8 mouse cellular contexts compared by ENCODE assay signal in genomic region chr11:69059357-69059974, GRCm38 (mm10). TPM values are rescaled to one million over a fixed set of nuclear protein-coding genes. Genes with fewer than 3 reads are reported as not detected.
A peak's percentile ranks its signal among the peaks of the same experiment; 100 is the strongest.
DNase-seq lines count a peak whose midpoint lies in the region; ATAC-seq and TF ChIP-seq lines count a peak whose summit lies in the region.

Borcs6 (plus strand) TSS chr11:69059717.

- H3K27me3 ChIP-seq in heart, embryonic 11.5 days (ENCODE audit: control insufficient read depth, insufficient read depth, low read length), result no peaks in the 10 kb centered on the region
- no peaks in the 10 kb centered on the region for H3K27me3 ChIP-seq in kidney, postnatal 0 days (ENCODE audit: insufficient read depth, low read length)
- no peaks in the 10 kb centered on the region for H3K27me3 ChIP-seq in liver, embryonic 11.5 days (replicated peaks; ENCODE audit: control insufficient read depth, insufficient read depth, low read length)
- no peaks in the 10 kb centered on the region for H3K27me3 ChIP-seq in stomach, embryonic 14.5 days (ENCODE audit: control insufficient read depth, insufficient read depth, low read length)

- TF ChIP-seq CTCF in kidney, postnatal 0 days (IDR thresholded peaks at IDR 0.05; ENCODE audit: low read depth), result no peak

- under 1% methylated on average over 62 of the region's 64 CpGs for WGBS in heart, embryonic 11.5 days (ENCODE audit: insufficient replicate concordance)
- WGBS in kidney, postnatal 0 days, result under 1% methylated on average over 64 of the region's 64 CpGs
- under 1% methylated on average over 64 of the region's 64 CpGs for WGBS in liver, embryonic 11.5 days
- under 1% methylated on average over 62 of the region's 64 CpGs for WGBS in stomach, embryonic 14.5 days

- peak within 1 kb of the TSS; percentile 98 for H3K4me2 ChIP-seq in heart, embryonic 11.5 days
- peak within 1 kb of the TSS; percentile 96 for H3K4me2 ChIP-seq in kidney, postnatal 0 days (ENCODE audit: low read length)
- peak within 1 kb of the TSS; percentile 98 for H3K4me2 ChIP-seq in liver, embryonic 11.5 days
- peak within 1 kb of the TSS; percentile 94 for H3K4me2 ChIP-seq in stomach, embryonic 14.5 days (replicated peaks; ENCODE audit: low read depth, low read length)

- peak within 1 kb of the TSS; percentile 84 for H3K4me3 ChIP-seq in heart, embryonic 11.5 days (ENCODE audit: low read depth, low read length)
- H3K4me3 ChIP-seq in kidney, postnatal 0 days (replicated peaks; ENCODE audit: low read depth, low read length), result peak within 1 kb of the TSS; percentile 82
- H3K4me3 ChIP-seq in liver, embryonic 11.5 days (ENCODE audit: low read depth, low read length), result peak within 1 kb of the TSS; percentile 70
- H3K4me3 ChIP-seq in stomach, embryonic 14.5 days (ENCODE audit: low read depth, low read length), result peak within 1 kb of the TSS; percentile 88

- peak; percentile 90 to 91 for DNase-seq in B cell, adult 2 months
- DNase-seq in brain, adult 2 months (ENCODE audit: low read depth, low spot score), result peak; percentile 100
- peak; percentile 99 for DNase-seq in kidney, postnatal 0 days (ENCODE audit: low spot score)
- peak; percentile 90 for DNase-seq in liver, embryonic 11.5 days (ENCODE audit: low spot score)
- peak; percentile 95 for DNase-seq in naive thymus-derived CD4-positive, alpha-beta T cell, adult 2 months (ENCODE audit: low read depth)

- no peaks in the 10 kb centered on the region for H3K36me3 ChIP-seq in heart, embryonic 11.5 days (ENCODE audit: control insufficient read depth, insufficient read depth, low read length)
- H3K36me3 ChIP-seq in kidney, postnatal 0 days (ENCODE audit: insufficient read depth, low read length), result no peaks in the 10 kb centered on the region
- H3K36me3 ChIP-seq in liver, embryonic 11.5 days (ENCODE audit: control insufficient read depth, insufficient read depth, low read length), result no peaks in the 10 kb centered on the region
- no peaks in the 10 kb centered on the region for H3K36me3 ChIP-seq in stomach, embryonic 14.5 days (ENCODE audit: control insufficient read depth, insufficient read depth, low read length)

- ATAC-seq in erythroblast, adult 5-6 weeks (replicated peaks; ENCODE audit: low FRiP score, poor library complexity, severe bottlenecking), result peak; percentile 81
- peak; percentile 86 for ATAC-seq in heart, embryonic 11.5 days (replicated peaks; ENCODE audit: insufficient number of reproducible peaks, low FRiP score, low TSS enrichment)
- ATAC-seq in kidney, postnatal 0 days (replicated peaks; ENCODE audit: low FRiP score, low read depth), result peak; percentile 92
- peak; percentile 85 for ATAC-seq in liver, embryonic 11.5 days (replicated peaks; ENCODE audit: low FRiP score)
- peak; percentile 93 for ATAC-seq in stomach, embryonic 14.5 days (ENCODE audit: insufficient number of reproducible peaks, insufficient read depth, low FRiP score, low read depth)

- peak within 1 kb of the TSS; percentile 87 for H3K9ac ChIP-seq in heart, embryonic 11.5 days (ENCODE audit: low read depth, low read length)
- peak within 1 kb of the TSS; percentile 94 for H3K9ac ChIP-seq in kidney, postnatal 0 days (ENCODE audit: low read depth, low read length)
- H3K9ac ChIP-seq in liver, embryonic 11.5 days (ENCODE audit: low read depth, low read length), result peak within 1 kb of the TSS; percentile 68
- H3K9ac ChIP-seq in stomach, embryonic 14.5 days (replicated peaks; ENCODE audit: low read depth, low read length), result peak within 1 kb of the TSS; percentile 77

- H3K9me3 ChIP-seq in heart, embryonic 11.5 days (replicated peaks; ENCODE audit: control insufficient read depth, low read length), result no peaks in the 10 kb centered on the region
- no peaks in the 10 kb centered on the region for H3K9me3 ChIP-seq in kidney, postnatal 0 days (replicated peaks; ENCODE audit: low read length)
- H3K9me3 ChIP-seq in liver, embryonic 11.5 days (ENCODE audit: control insufficient read depth, low read length), result no peaks in the 10 kb centered on the region
- no peaks in the 10 kb centered on the region for H3K9me3 ChIP-seq in stomach, embryonic 14.5 days (ENCODE audit: control insufficient read depth, low read depth, low read length)

- peaks cover 20% of the 10 kb centered on the region for H3K4me1 ChIP-seq in heart, embryonic 11.5 days (ENCODE audit: control insufficient read depth, insufficient read depth, low read length)
- peaks cover 23% of the 10 kb centered on the region for H3K4me1 ChIP-seq in kidney, postnatal 0 days (replicated peaks; ENCODE audit: insufficient read depth, low read length)
- peaks cover 28% of the 10 kb centered on the region for H3K4me1 ChIP-seq in liver, embryonic 11.5 days (replicated peaks; ENCODE audit: control insufficient read depth, insufficient read depth, low read length)
- H3K4me1 ChIP-seq in stomach, embryonic 14.5 days (ENCODE audit: control insufficient read depth, insufficient read depth, low read length), result peaks cover 15% of the 10 kb centered on the region

- H3K27ac ChIP-seq in heart, embryonic 11.5 days (ENCODE audit: low read depth, low read length), result peak within 1 kb of the TSS; percentile 87
- H3K27ac ChIP-seq in kidney, postnatal 0 days, result peak within 1 kb of the TSS; percentile 96
- H3K27ac ChIP-seq in liver, embryonic 11.5 days (ENCODE audit: low read depth, low read length), result peak within 1 kb of the TSS; percentile 52
- peak within 1 kb of the TSS; percentile 83 for H3K27ac ChIP-seq in stomach, embryonic 14.5 days (ENCODE audit: low read length)

RNA-seq across cellular contexts. Expression of gene Borcs6, which starts in this region (rescaled TPM):
- 2.5 and 3.1 TPM in 2 replicates for total RNA-seq in erythroblast, adult 5-6 weeks (2015; ENCODE audit: low replicate concordance)
- 1.0 and 4.7 TPM in 2 replicates for total RNA-seq in erythroblast, adult 5-6 weeks (2017; ENCODE audit: low replicate concordance)
- polyA plus RNA-seq in heart, embryonic 11.5 days (2014; fragmentation: Nextera tagmentation; extraction: Ambion mirVana), result 7.7 and 9.8 TPM in 2 replicates
- 11.9 and 13.3 TPM in 2 replicates for polyA plus RNA-seq in kidney, postnatal 0 days (2015; fragmentation: Nextera tagmentation; extraction: Ambion mirVana)
- polyA plus RNA-seq in liver, embryonic 11.5 days (2014; fragmentation: Nextera tagmentation; extraction: Ambion mirVana), result 5.9 and 6.6 TPM in 2 replicates
- polyA plus RNA-seq in stomach, embryonic 14.5 days (2014; fragmentation: Nextera tagmentation; extraction: Ambion mirVana), result 9.2 and 11.0 TPM in 2 replicates

Comparison
In these comparisons a context has a peak if more than half of its experiments do, and no peak if none do; other contexts are left out.
1. Peak in every context shown above with its lines: DNase-seq, ATAC-seq, H3K4me3 ChIP-seq and H3K27ac ChIP-seq.